Mouse (Mus musculus) embryonic fibroblast, embryonic 13.5 days (primary cell): ENCODE measurements around the gene Sbno2.

ENCODE experiments used
- CTCF ChIP-seq: IDR thresholded peaks from 2 replicates; pipeline ENCODE4 v1.5.1; 2011; ENCODE audit warnings: mild to moderate bottlenecking, control low read depth, low read length, moderate library complexity, borderline replicate concordance; ENCODE audit not compliant: insufficient read depth
- POLR2A ChIP-seq: IDR thresholded peaks from 2 replicates; pipeline ENCODE4 v1.6.1; 2011; ENCODE audit warnings: low read depth, mild to moderate bottlenecking, control low read depth, low read length, moderate library complexity

- TF ChIP-seq CTCF (no peak), POLR2A (no peak)
These were observed 13.2 kb upstream of the Sbno2 start for GRCm38 (mm10) chr10:80118552-80118951.
